Mouse (Mus musculus): ENCODE results near the gene Ss18l2. TPM values are rescaled to one million over a fixed set of nuclear protein-coding genes. Genes with fewer than 3 reads are reported as not detected.
A peak's percentile ranks its signal among the peaks of the same experiment; 100 is the strongest.

The Ss18l2 gene
- 162 and 189 TPM in 2 replicates for polyA plus RNA-seq (2015; fragmentation: Nextera tagmentation; extraction: Ambion mirVana)

- H3K27me3 ChIP-seq = no peaks in the 10 kb centered on the region; the same call in 1 of the 2 replicates
- no peaks in the 10 kb centered on the region for H3K9me3 ChIP-seq
- ATAC-seq (ENCODE audit: low read depth) = peak; percentile 99
- peak within 1 kb of the TSS; percentile 92 for H3K27ac ChIP-seq (replicated peaks)
- peak within 1 kb of the TSS; percentile 89 for H3K4me2 ChIP-seq
- H3K4me1 ChIP-seq (replicated peaks) = peaks cover 33% of the 10 kb centered on the region
- peak within 1 kb of the TSS; percentile 79 for H3K4me3 ChIP-seq
- H3K36me3 ChIP-seq = peaks cover 16% of the 10 kb centered on the region
- 5% methylated on average over 37 of the region's 37 CpGs for WGBS
- H3K9ac ChIP-seq = peak within 1 kb of the TSS; percentile 91
Observed at GRCm38 (mm10) chr9:121709898-121710583, at the start of gene Ss18l2. TSS of gene Ss18l2 (plus strand) at chr9:121710329.

GRCm38 (mm10) chr9:121663467-121663866, 46.7 kb upstream of the Ss18l2 start:
- no peak overlapping the region for H3K4me2 ChIP-seq
- no peak for ATAC-seq (ENCODE audit: low read depth)
- 83% methylated on average over 6 of the region's 6 CpGs for WGBS
- H3K9ac ChIP-seq = no peak overlapping the region
- H3K27me3 ChIP-seq = peaks cover 13% of the 10 kb centered on the region
- no peak overlapping the region for H3K4me3 ChIP-seq
- peaks cover 15% of the 10 kb centered on the region for H3K4me1 ChIP-seq (replicated peaks)
- no peaks in the 10 kb centered on the region for H3K9me3 ChIP-seq
- H3K36me3 ChIP-seq = no peaks in the 10 kb centered on the region
- no peak overlapping the region for H3K27ac ChIP-seq (replicated peaks)

DNA sequence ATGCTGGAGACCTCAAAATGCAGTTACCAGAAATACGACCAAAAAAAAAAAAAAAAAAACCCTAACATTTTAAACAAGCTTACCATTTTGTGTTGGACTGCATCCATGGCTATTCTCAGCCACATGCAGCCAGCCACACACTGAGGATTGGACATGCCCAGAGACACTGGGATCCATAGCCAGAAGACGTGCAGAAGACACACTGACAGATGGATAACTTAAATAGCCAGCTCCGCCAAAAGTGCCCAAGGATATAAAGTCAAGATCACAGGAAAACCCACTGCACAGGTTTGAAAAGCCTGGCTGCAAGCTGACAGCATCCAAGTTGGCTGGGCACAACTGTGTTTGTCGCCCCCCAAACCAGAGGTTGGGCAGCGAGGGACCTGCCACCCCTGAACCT, 46.0 kb upstream of the Ss18l2 start:
- no peak overlapping the region for H3K9ac ChIP-seq
- no peaks in the 10 kb centered on the region for H3K9me3 ChIP-seq
- no peak overlapping the region for H3K27ac ChIP-seq (replicated peaks)
- 83% methylated on average over 5 of the region's 5 CpGs for WGBS
- H3K4me2 ChIP-seq = no peak overlapping the region
- peaks cover 19% of the 10 kb centered on the region for H3K27me3 ChIP-seq
- no peaks in the 10 kb centered on the region for H3K36me3 ChIP-seq
- H3K4me3 ChIP-seq = no peak overlapping the region
- peaks cover 19% of the 10 kb centered on the region for H3K4me1 ChIP-seq (replicated peaks)
- no peak for ATAC-seq (ENCODE audit: low read depth)

DNA sequence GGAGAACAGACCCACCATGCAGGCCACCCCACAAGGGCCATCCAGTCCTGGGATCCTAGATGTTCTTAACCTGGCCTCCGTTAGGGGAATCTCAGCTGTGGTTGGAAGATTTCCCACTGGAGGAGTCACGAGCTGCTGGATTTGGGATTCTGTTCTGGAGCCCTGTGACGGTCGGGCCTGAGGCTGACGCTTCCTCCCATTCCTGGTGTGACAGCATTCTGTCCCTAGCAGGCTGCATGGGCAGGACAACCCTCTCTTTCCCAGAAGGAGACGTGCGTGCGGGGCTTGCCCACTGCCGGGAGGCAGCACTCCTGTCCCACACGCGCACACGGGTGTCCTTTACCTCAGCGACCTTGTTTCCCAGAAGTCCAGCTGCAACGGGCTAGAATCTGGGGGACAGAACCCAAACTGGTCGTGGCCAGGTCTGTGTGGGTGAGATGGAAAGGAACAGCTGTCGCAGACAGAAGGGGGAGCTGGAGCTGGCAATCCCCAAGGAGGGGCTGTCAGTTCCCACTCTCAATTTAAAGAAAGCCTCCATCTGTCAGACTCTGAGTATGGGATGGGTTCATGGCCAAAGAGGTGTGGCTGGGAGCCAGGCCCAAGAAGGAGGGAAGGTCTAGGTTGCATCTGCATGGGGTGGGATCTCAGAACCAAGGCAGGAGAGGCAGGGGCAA, 43.0 kb upstream of the Ss18l2 start:
- Histone ChIP-seq H3K27ac (replicated peaks) (0 out of 2 replicates have a peak overlapping the region, but pooled peaks have one; percentile 7), H3K4me1 (replicated peaks) (peaks cover 34% of the 10 kb centered on the region), H3K27me3 (peaks cover 39% of the 10 kb centered on the region), H3K36me3 (no peaks in the 10 kb centered on the region), H3K9me3 (no peaks in the 10 kb centered on the region), H3K4me3 (no peak overlapping the region), H3K4me2 (no peak overlapping the region), H3K9ac (no peak overlapping the region)
- 58% methylated on average over 16 of the region's 16 CpGs for WGBS
- ATAC-seq (ENCODE audit: low read depth) = no peak

DNA sequence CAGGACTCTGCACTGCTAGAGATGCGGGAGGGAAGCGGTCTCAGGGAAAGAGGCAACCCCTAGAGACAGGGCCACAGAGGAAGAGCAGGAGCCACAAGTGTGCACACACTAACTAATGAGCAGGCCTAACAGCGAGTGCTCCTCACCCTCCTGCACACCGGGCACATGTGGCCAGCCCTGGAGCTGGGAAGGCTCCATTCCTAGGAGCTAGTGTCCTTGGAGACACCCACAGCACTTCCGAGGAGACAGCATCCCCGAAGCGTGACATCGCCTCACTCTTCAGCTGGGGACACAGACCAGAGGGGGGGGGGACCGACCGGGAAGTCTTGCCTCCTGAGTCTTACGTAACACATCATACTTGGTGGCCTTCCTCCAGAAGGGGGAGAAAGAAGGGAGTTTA, 42.3 kb upstream of the Ss18l2 start:
- H3K4me3 ChIP-seq = no peak overlapping the region
- no peaks in the 10 kb centered on the region for H3K9me3 ChIP-seq
- H3K9ac ChIP-seq = no peak overlapping the region
- peaks cover 39% of the 10 kb centered on the region for H3K27me3 ChIP-seq
- ATAC-seq (ENCODE audit: low read depth) = no peak
- no peaks in the 10 kb centered on the region for H3K36me3 ChIP-seq
- peaks cover 34% of the 10 kb centered on the region for H3K4me1 ChIP-seq (replicated peaks)
- WGBS = 63% methylated on average over 11 of the region's 11 CpGs
- H3K27ac ChIP-seq (replicated peaks) = 0 out of 2 replicates have a peak overlapping the region, but pooled peaks have one; percentile 7
- no peak overlapping the region for H3K4me2 ChIP-seq

DNA sequence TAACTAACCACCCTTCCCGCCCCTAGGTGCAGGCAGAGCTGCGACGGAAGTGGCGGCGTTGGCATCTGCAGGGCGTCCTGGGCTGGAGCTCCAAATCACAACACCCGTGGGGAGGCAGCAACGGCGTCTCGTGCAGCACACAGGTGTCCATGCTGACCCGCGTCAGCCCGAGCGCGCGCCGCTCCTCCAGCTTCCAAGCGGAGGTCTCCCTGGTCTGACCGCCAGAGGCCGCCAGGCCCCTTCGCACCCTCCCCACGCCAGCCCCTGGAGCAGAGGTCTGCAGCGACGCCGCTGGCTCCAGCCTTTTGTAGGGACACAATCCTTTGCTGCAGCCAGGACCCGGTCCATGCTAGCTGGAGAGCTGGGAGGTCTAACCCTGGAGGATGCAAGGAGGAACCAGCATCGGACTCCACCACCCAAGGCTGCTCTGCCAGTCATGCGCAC, 40.8 kb upstream of the Ss18l2 start:
- Histone ChIP-seq H3K9ac (peak overlapping the region; percentile 64), H3K4me2 (peak overlapping the region; percentile 65), H3K36me3 (no peaks in the 10 kb centered on the region), H3K27me3 (peaks cover 39% of the 10 kb centered on the region), H3K4me3 (peak overlapping the region; percentile 38), H3K4me1 (replicated peaks) (peaks cover 34% of the 10 kb centered on the region), H3K9me3 (no peaks in the 10 kb centered on the region), H3K27ac (replicated peaks) (no peak overlapping the region)
- WGBS = 1% methylated on average over 28 of the region's 28 CpGs
- peak; percentile 66 for ATAC-seq (ENCODE audit: low read depth)

GRCm38 (mm10) chr9:121671300-121671699, 38.8 kb upstream of the Ss18l2 start:
- Histone ChIP-seq H3K9ac (no peak overlapping the region), H3K36me3 (no peaks in the 10 kb centered on the region), H3K4me3 (no peak overlapping the region), H3K4me1 (replicated peaks) (peaks cover 34% of the 10 kb centered on the region), H3K9me3 (no peaks in the 10 kb centered on the region), H3K4me2 (no peak overlapping the region), H3K27ac (replicated peaks) (no peak overlapping the region), H3K27me3 (peaks cover 39% of the 10 kb centered on the region)
- WGBS = 23% methylated on average over 7 of the region's 7 CpGs
- no peak; the same call in 1 of the 2 replicates for ATAC-seq (ENCODE audit: low read depth)

- H3K4me2 ChIP-seq = no peak overlapping the region
- H3K27ac ChIP-seq (replicated peaks) = no peak overlapping the region
- H3K27me3 ChIP-seq = peaks cover 34% of the 10 kb centered on the region
- H3K9ac ChIP-seq = no peak overlapping the region
- H3K36me3 ChIP-seq = no peaks in the 10 kb centered on the region
- H3K9me3 ChIP-seq = no peaks in the 10 kb centered on the region
- H3K4me3 ChIP-seq = no peak overlapping the region
- no peak for ATAC-seq (ENCODE audit: low read depth)
- WGBS = 45% methylated on average over 5 of the region's 5 CpGs
- H3K4me1 ChIP-seq (replicated peaks) = peaks cover 26% of the 10 kb centered on the region
Observed at GRCm38 (mm10) chr9:121672311-121672710, 37.8 kb upstream of the Ss18l2 start.

DNA sequence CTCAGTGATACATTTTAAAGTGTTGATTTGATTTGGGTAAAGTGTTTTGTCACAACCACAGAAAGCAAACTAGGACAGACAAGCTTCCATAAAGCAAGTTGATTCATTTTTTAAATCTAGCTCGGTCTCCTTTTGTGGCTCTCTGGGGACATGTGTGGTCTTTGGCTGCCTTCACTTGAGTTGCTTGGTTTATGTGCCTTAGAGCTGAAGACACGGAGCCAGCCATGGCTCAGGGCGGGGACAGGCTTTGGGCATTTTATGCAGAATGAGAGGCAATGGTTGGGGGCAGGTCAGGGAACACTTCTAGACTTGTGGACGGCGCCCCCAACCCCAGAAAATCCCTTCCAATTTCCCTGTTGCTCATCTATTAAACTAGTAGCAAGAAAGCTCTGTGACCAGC, 36.4 kb upstream of the Ss18l2 start:
- Histone ChIP-seq H3K27me3 (peaks cover 24% of the 10 kb centered on the region), H3K9ac (no peak overlapping the region), H3K4me3 (no peak overlapping the region), H3K9me3 (no peaks in the 10 kb centered on the region), H3K4me2 (no peak overlapping the region), H3K27ac (replicated peaks) (no peak overlapping the region), H3K36me3 (no peaks in the 10 kb centered on the region), H3K4me1 (replicated peaks) (peaks cover 19% of the 10 kb centered on the region)
- ATAC-seq (ENCODE audit: low read depth) = no peak
- WGBS = 81% methylated on average over 5 of the region's 5 CpGs

GRCm38 (mm10) chr9:121675011-121675410, 35.1 kb upstream of the Ss18l2 start:
- H3K36me3 ChIP-seq = no peaks in the 10 kb centered on the region
- no peaks in the 10 kb centered on the region for H3K9me3 ChIP-seq
- H3K27me3 ChIP-seq = peaks cover 12% of the 10 kb centered on the region
- peaks cover 15% of the 10 kb centered on the region for H3K4me1 ChIP-seq (replicated peaks)
- WGBS = 91% methylated on average over 9 of the region's 9 CpGs
- no peak overlapping the region for H3K27ac ChIP-seq (replicated peaks)
- no peak overlapping the region for H3K9ac ChIP-seq
- no peak overlapping the region for H3K4me3 ChIP-seq
- H3K4me2 ChIP-seq = no peak overlapping the region
- ATAC-seq (ENCODE audit: low read depth) = no peak

DNA sequence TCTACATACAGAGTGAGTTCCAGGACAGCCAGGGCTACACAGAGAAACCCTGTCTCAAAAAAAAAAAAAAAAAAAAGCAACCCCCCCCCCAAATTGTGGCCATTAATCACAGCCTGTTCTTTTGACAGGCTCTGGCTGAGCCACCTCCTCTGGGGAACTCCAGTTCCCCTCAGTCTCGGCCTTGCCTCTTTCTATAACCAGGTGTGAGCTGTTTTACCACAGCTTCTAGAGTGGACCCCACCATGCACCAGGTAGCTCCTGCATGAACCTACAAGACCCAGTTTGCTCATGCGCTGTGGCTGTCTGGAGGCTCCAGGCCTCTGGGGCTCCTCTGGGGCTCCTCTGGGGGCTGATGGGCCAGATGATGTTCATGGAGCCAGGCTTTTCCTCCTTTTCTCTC, 34.6 kb upstream of the Ss18l2 start:
- H3K9me3 ChIP-seq = no peaks in the 10 kb centered on the region
- 70% methylated on average over 2 of the region's 2 CpGs for WGBS
- H3K36me3 ChIP-seq = no peaks in the 10 kb centered on the region
- no peak overlapping the region for H3K4me3 ChIP-seq
- no peak overlapping the region for H3K4me2 ChIP-seq
- H3K27ac ChIP-seq (replicated peaks) = no peak overlapping the region
- peaks cover 7% of the 10 kb centered on the region for H3K27me3 ChIP-seq
- peaks cover 10% of the 10 kb centered on the region for H3K4me1 ChIP-seq (replicated peaks)
- no peak overlapping the region for H3K9ac ChIP-seq
- ATAC-seq (ENCODE audit: low read depth) = no peak

- H3K4me2 ChIP-seq = no peak overlapping the region
- no peaks in the 10 kb centered on the region for H3K9me3 ChIP-seq
- H3K4me1 ChIP-seq (replicated peaks) = peaks cover 10% of the 10 kb centered on the region
- WGBS = 81% methylated on average over 4 of the region's 4 CpGs
- peaks cover 9% of the 10 kb centered on the region for H3K36me3 ChIP-seq
- no peak overlapping the region for H3K9ac ChIP-seq
- no peak overlapping the region for H3K4me3 ChIP-seq
- no peak overlapping the region for H3K27ac ChIP-seq (replicated peaks)
- no peaks in the 10 kb centered on the region for H3K27me3 ChIP-seq
- no peak for ATAC-seq (ENCODE audit: low read depth)
Observed at GRCm38 (mm10) chr9:121677069-121677468, 33.1 kb upstream of the Ss18l2 start.

Measured in neural tube, embryonic 13.5 days (tissue).